Mouse (Mus musculus): ENCODE measurements around the gene Gan. TPM values are rescaled to one million over a fixed set of nuclear protein-coding genes. Genes with fewer than 3 reads are reported as not detected.

Gene Gan
- total RNA-seq, 1 experiment: 7.9 TPM

- TF ChIP-seq ZC3H11A (IDR thresholded peaks at IDR 0.05; ENCODE audit: borderline replicate concordance, low read depth, low read length) (no peak), HCFC1 (IDR thresholded peaks at IDR 0.05; ENCODE audit: borderline replicate concordance, insufficient read depth, low read length) (0 out of 2 replicates have a peak, but pooled peaks have one; percentile 36)
- Histone ChIP-seq H3K9me3 (ENCODE audit: control insufficient read depth, insufficient read depth, low read depth, low read length) (no peaks in the 10 kb centered on the region), H3K27ac (ENCODE audit: insufficient read depth, low read depth, low read length, poor library complexity, severe bottlenecking) (peak overlapping the region; percentile 93), H3K4me1 (ENCODE audit: control insufficient read depth in 2 of 2, insufficient read depth in 2 of 2, low read length in 2 of 2, poor library complexity in 1 of 2) (peaks cover 10 to 29% of the 10 kb centered on the region in 2 experiments), H3K9ac (ENCODE audit: insufficient read depth, low read depth, low read length, poor library complexity, severe bottlenecking) (peak overlapping the region; percentile 20; the same call in 1 of the 2 replicates), H3K4me3 (ENCODE audit: insufficient read depth in 1 of 2, low read depth in 1 of 2, low read length in 2 of 2, poor library complexity in 1 of 2, severe bottlenecking in 1 of 2) (no peak overlapping the region), H3K36me3 (ENCODE audit: control insufficient read depth, insufficient read depth, low read length, poor library complexity, severe bottlenecking) (no peaks in the 10 kb centered on the region)
- in situ Hi-C loops (cut with MboI; ENCODE audit: low sequenced_read_pairs in 2 of 2, unreplicated experiment in 2 of 2): no loop called here
- peak; percentile 78 for DNase-seq (ENCODE audit: low read depth, low spot score)
Observed at GRCm38 (mm10) chr8:117241848-117242247, 83.9 kb downstream of the Gan start.

DNA sequence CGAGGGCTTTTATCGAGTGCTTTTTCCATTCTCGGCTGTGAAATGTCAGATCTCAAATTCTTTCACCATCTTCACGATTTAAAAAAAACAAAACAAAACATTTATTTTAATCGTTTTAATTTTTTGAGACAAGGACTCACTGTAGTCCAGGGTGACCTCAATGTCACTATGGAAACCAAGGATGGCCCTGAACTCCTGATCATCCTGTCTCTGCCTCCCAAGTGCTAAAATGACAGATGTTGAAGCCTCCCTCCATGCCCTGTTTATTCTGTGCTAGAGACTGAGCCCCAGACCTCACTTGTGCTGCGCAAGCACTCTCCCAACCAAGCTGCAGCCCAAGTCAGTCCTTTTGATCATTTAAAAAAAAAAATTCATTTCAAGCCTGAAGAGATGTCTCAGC, 84.4 kb downstream of the Gan start:
- peak overlapping the region; percentile 93 for H3K27ac ChIP-seq (ENCODE audit: insufficient read depth, low read depth, low read length, poor library complexity, severe bottlenecking)
- no peaks in the 10 kb centered on the region for H3K9me3 ChIP-seq (ENCODE audit: control insufficient read depth, insufficient read depth, low read depth, low read length)
- H3K9ac ChIP-seq (ENCODE audit: insufficient read depth, low read depth, low read length, poor library complexity, severe bottlenecking): peak overlapping the region; percentile 20; the same call in 1 of the 2 replicates
- peaks cover 10 to 29% of the 10 kb centered on the region in 2 experiments for H3K4me1 ChIP-seq (ENCODE audit: control insufficient read depth in 2 of 2, insufficient read depth in 2 of 2, low read length in 2 of 2, poor library complexity in 1 of 2)
- TF ChIP-seq CHD2 (IDR thresholded peaks at IDR 0.05; ENCODE audit: low read depth, low read length) (no peak), ZC3H11A (IDR thresholded peaks at IDR 0.05; ENCODE audit: borderline replicate concordance, low read depth, low read length) (no peak), HCFC1 (IDR thresholded peaks at IDR 0.05; ENCODE audit: borderline replicate concordance, insufficient read depth, low read length) (0 out of 2 replicates have a peak, but pooled peaks have one; percentile 10)
- no peaks in the 10 kb centered on the region for H3K36me3 ChIP-seq (ENCODE audit: control insufficient read depth, insufficient read depth, low read length, poor library complexity, severe bottlenecking)
- no peak overlapping the region for H3K4me3 ChIP-seq (ENCODE audit: insufficient read depth in 1 of 2, low read depth in 1 of 2, low read length in 2 of 2, poor library complexity in 1 of 2, severe bottlenecking in 1 of 2)
- no peak for DNase-seq (ENCODE audit: low read depth, low spot score)
- in situ Hi-C loops (cut with MboI; ENCODE audit: low sequenced_read_pairs in 2 of 2, unreplicated experiment in 2 of 2): no loop called here

DNA sequence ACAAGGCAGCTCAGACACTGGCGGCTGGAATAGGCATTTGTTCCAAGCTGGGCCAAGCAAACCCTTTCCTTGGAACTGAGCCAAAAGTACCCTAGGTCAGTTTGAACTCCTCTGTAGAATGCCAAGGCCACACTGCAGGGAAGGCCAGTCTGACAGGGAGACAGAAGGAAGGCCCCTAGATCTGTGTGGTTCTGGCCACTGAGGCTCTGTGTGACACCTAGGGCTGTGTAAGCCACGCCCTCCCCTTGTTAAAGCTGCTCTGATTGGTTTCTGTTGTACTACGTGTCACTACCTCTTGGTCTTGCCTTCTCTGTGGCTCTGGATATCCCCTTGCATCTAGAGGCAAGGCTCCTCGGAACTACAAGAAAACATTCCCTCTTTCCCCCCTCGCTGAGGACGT, 86.7 kb downstream of the Gan start:
- Histone ChIP-seq H3K4me1 (ENCODE audit: control insufficient read depth in 2 of 2, insufficient read depth in 2 of 2, low read length in 2 of 2, poor library complexity in 1 of 2) (peaks cover 10 to 15% of the 10 kb centered on the region in 2 experiments), H3K27ac (ENCODE audit: insufficient read depth, low read depth, low read length, poor library complexity, severe bottlenecking) (no peak overlapping the region; the same call in 1 of the 2 replicates), H3K9me3 (ENCODE audit: control insufficient read depth, insufficient read depth, low read depth, low read length) (no peaks in the 10 kb centered on the region), H3K4me3 (ENCODE audit: insufficient read depth in 1 of 2, low read depth in 1 of 2, low read length in 2 of 2, poor library complexity in 1 of 2, severe bottlenecking in 1 of 2) (peak overlapping the region; percentile 1 to 32; a peak in 1 of 4 replicates), H3K9ac (ENCODE audit: insufficient read depth, low read depth, low read length, poor library complexity, severe bottlenecking) (peak overlapping the region; percentile 58; the same call in 1 of the 2 replicates), H3K36me3 (ENCODE audit: control insufficient read depth, insufficient read depth, low read length, poor library complexity, severe bottlenecking) (no peaks in the 10 kb centered on the region)
- peak; percentile 48 for DNase-seq (ENCODE audit: low read depth, low spot score)
- TF ChIP-seq CHD2 (IDR thresholded peaks at IDR 0.05; ENCODE audit: low read depth, low read length): no peak
- in situ Hi-C loops (cut with MboI; ENCODE audit: low sequenced_read_pairs in 2 of 2, unreplicated experiment in 2 of 2): no loop called here

- no peak for DNase-seq (ENCODE audit: low read depth, low spot score)
- Histone ChIP-seq H3K27ac (ENCODE audit: insufficient read depth, low read depth, low read length, poor library complexity, severe bottlenecking) (no peak overlapping the region), H3K4me3 (ENCODE audit: insufficient read depth in 1 of 2, low read depth in 1 of 2, low read length in 2 of 2, poor library complexity in 1 of 2, severe bottlenecking in 1 of 2) (no peak overlapping the region), H3K4me1 (ENCODE audit: control insufficient read depth in 2 of 2, insufficient read depth in 2 of 2, low read length in 2 of 2, poor library complexity in 1 of 2) (peaks cover 0 to 4% of the 10 kb centered on the region in 2 experiments; a peak in 1 of 4 replicates), H3K36me3 (ENCODE audit: control insufficient read depth, insufficient read depth, low read length, poor library complexity, severe bottlenecking) (no peaks in the 10 kb centered on the region), H3K9ac (ENCODE audit: insufficient read depth, low read depth, low read length, poor library complexity, severe bottlenecking) (no peak overlapping the region), H3K9me3 (ENCODE audit: control insufficient read depth, insufficient read depth, low read depth, low read length) (no peaks in the 10 kb centered on the region)
- in situ Hi-C loops (cut with MboI; ENCODE audit: low sequenced_read_pairs in 2 of 2, unreplicated experiment in 2 of 2): no loop called here
- TF ChIP-seq ZC3H11A (IDR thresholded peaks at IDR 0.05; ENCODE audit: borderline replicate concordance, low read depth, low read length): no peak
- no peak for TF ChIP-seq ZNF384 (IDR thresholded peaks at IDR 0.05; ENCODE audit: low read depth, low read length)
- TF ChIP-seq MAFK (IDR thresholded peaks at IDR 0.05; ENCODE audit: insufficient read depth, low read depth, low read length): no peak
- no peak for TF ChIP-seq CHD2 (IDR thresholded peaks at IDR 0.05; ENCODE audit: low read depth, low read length)
- no peak for TF ChIP-seq HCFC1 (IDR thresholded peaks at IDR 0.05; ENCODE audit: borderline replicate concordance, insufficient read depth, low read length)
Observed at GRCm38 (mm10) chr8:117248341-117248740, 90.4 kb downstream of the Gan start.

DNA sequence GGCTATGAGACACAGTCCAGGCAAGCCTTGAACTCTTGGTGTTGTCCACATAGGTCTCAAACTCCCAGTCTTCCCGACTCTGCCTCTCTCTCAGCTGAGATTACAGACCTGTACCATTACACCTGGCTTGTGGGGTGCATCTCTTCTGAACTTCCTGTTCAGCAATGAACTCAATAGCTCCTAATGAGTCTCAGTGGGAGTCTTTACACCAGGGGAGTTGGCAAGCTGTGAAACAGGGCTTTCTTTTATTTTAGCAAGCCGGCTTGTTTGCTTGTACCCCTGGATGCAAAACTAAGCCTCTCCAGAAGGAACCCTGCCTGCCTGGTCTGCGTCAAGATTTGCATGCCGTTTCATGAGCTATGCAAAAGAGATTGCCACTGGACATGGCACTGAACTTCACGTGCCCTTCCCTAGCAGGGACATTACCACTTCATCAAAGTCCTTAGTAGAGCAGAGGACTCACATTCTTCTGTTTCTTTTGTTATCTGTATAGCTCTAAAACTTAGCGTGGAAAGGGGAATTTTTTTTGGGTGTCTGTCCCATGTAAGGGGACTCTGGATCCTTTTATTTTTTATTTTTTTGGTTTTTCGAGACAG, 93.2 kb downstream of the Gan start:
- no peak for TF ChIP-seq ZNF384 (IDR thresholded peaks at IDR 0.05; ENCODE audit: low read depth, low read length)
- no peak for TF ChIP-seq ZC3H11A (IDR thresholded peaks at IDR 0.05; ENCODE audit: borderline replicate concordance, low read depth, low read length)
- no peak for TF ChIP-seq CHD2 (IDR thresholded peaks at IDR 0.05; ENCODE audit: low read depth, low read length)
- TF ChIP-seq HCFC1 (IDR thresholded peaks at IDR 0.05; ENCODE audit: borderline replicate concordance, insufficient read depth, low read length): no peak
- no peak for TF ChIP-seq MAFK (IDR thresholded peaks at IDR 0.05; ENCODE audit: insufficient read depth, low read depth, low read length)
- peak; percentile 24 for DNase-seq (ENCODE audit: low read depth, low spot score)
- Histone ChIP-seq H3K4me3 (ENCODE audit: insufficient read depth in 1 of 2, low read depth in 1 of 2, low read length in 2 of 2, poor library complexity in 1 of 2, severe bottlenecking in 1 of 2) (no peak overlapping the region), H3K36me3 (ENCODE audit: control insufficient read depth, insufficient read depth, low read length, poor library complexity, severe bottlenecking) (no peaks in the 10 kb centered on the region), H3K9me3 (ENCODE audit: control insufficient read depth, insufficient read depth, low read depth, low read length) (no peaks in the 10 kb centered on the region), H3K27ac (ENCODE audit: insufficient read depth, low read depth, low read length, poor library complexity, severe bottlenecking) (no peak overlapping the region), H3K9ac (ENCODE audit: insufficient read depth, low read depth, low read length, poor library complexity, severe bottlenecking) (no peak overlapping the region), H3K4me1 (ENCODE audit: control insufficient read depth in 2 of 2, insufficient read depth in 2 of 2, low read length in 2 of 2, poor library complexity in 1 of 2) (peaks cover 0 to 3% of the 10 kb centered on the region in 2 experiments; a peak in 1 of 4 replicates)
- in situ Hi-C loops (cut with MboI; ENCODE audit: low sequenced_read_pairs in 2 of 2, unreplicated experiment in 2 of 2): no loop called here
